In the genomic region with DNA sequence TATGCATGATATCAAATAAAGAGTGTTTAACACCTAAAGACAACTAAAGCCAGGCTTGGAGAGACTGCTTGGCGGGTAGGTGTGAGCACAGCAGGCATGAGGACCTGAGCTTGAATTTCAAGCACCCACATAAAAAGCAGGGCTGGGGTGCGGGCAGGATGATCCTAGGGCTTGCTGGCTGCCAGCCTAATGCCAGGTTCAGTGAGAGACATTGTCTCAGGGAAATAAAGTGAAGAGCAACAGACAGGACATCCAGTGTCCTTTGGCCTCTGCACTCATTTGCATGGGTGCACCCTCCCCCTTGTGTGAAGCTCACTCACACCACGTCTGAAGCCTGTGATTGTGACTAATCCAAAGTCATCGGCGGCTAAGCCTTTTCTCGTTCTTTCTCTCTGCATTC, we compare ENCODE assay signal across 31 mouse cellular contexts. TPM values are rescaled to one million over a fixed set of nuclear protein-coding genes. Genes with fewer than 3 reads are reported as not detected.
DNase-seq lines count a peak whose midpoint lies in the region; ATAC-seq lines count a peak whose summit lies in the region.
"Had no signal": no experiment of that assay in that cellular context is flagged by ENCODE, and none has a peak within 500 bp of the region (broad histone marks: within the 10 kb centered on the region; RNA-seq: fewer than 3 reads in every experiment).

No protein-coding gene starts in this region.

- DNase-seq in embryonic facial prominence, embryonic 10.5 days (ENCODE audit: low spot score) = no peak
- DNase-seq in kidney, adult 8-10 months = peak; percentile 32 to 54
- peak; percentile 22 for DNase-seq in kidney, postnatal 10 days
- DNase-seq in hindbrain, embryonic 11.5 days (ENCODE audit: low spot score) = no peak
- no peak for DNase-seq in testis, postnatal 10 days (ENCODE audit: low spot score)
- DNase-seq: adrenal gland, postnatal 25 days; cerebellum, adult 9-11 months; forebrain, postnatal 0 days; gastrocnemius, postnatal 14 days; liver, embryonic 13.5 days; lung, adult 18-20 months; lung, postnatal 4 days; right cerebral cortex, adult 18-20 months; right cerebral cortex, postnatal 4 days; thymus, postnatal 4 days had no signal

- no peaks in the 10 kb centered on the region for H3K9me3 ChIP-seq in embryonic facial prominence, embryonic 13.5 days
- H3K9me3 ChIP-seq in embryonic facial prominence, embryonic 10.5 days = no peaks in the 10 kb centered on the region
- H3K9me3 ChIP-seq in kidney, embryonic 16.5 days (ENCODE audit: low read length) = no peaks in the 10 kb centered on the region
- H3K9me3 ChIP-seq in hindbrain, embryonic 11.5 days (ENCODE audit: control insufficient read depth, low read length) = no peaks in the 10 kb centered on the region
- H3K9me3 ChIP-seq: embryonic facial prominence, embryonic 15.5 days; forebrain, embryonic 12.5 days; heart, embryonic 10.5 days; heart, embryonic 15.5 days; hindbrain, embryonic 12.5 days; limb, embryonic 10.5 days; limb, embryonic 15.5 days; liver, embryonic 13.5 days; megakaryocyte, embryonic 14.5 days; midbrain, embryonic 12.5 days; neural tube, embryonic 12.5 days had no signal

- peaks cover 25% of the 10 kb centered on the region for H3K4me1 ChIP-seq in embryonic facial prominence, embryonic 13.5 days
- H3K4me1 ChIP-seq in embryonic facial prominence, embryonic 10.5 days = no peaks in the 10 kb centered on the region
- peaks cover 8% of the 10 kb centered on the region for H3K4me1 ChIP-seq in kidney, embryonic 16.5 days (ENCODE audit: insufficient read depth, low read length)
- H3K4me1 ChIP-seq in hindbrain, embryonic 11.5 days (replicated peaks; ENCODE audit: control insufficient read depth, insufficient read depth, low read length) = no peaks in the 10 kb centered on the region
- H3K4me1 ChIP-seq: forebrain, embryonic 12.5 days; heart, embryonic 10.5 days; heart, embryonic 15.5 days; hindbrain, embryonic 12.5 days; limb, embryonic 10.5 days; liver, embryonic 13.5 days; megakaryocyte, embryonic 14.5 days; midbrain, embryonic 12.5 days; neural tube, embryonic 12.5 days had no signal

- 0 out of 2 replicates have a peak overlapping the region, but pooled peaks have one; percentile 44 for H3K9ac ChIP-seq in embryonic facial prominence, embryonic 13.5 days
- H3K9ac ChIP-seq in kidney, embryonic 16.5 days (replicated peaks; ENCODE audit: low read length) = no peak overlapping the region
- no peak overlapping the region for H3K9ac ChIP-seq in hindbrain, embryonic 11.5 days (ENCODE audit: low read depth, low read length)
- H3K9ac ChIP-seq: embryonic facial prominence, embryonic 15.5 days; forebrain, embryonic 12.5 days; forebrain, postnatal 0 days; heart, embryonic 15.5 days; hindbrain, embryonic 12.5 days; limb, embryonic 15.5 days; liver, embryonic 13.5 days; midbrain, embryonic 12.5 days; neural tube, embryonic 12.5 days had no signal

- WGBS in embryonic facial prominence, embryonic 13.5 days = 76% methylated on average over 6 of the region's 6 CpGs
- 80% methylated on average over 6 of the region's 6 CpGs for WGBS in embryonic facial prominence, embryonic 10.5 days
- WGBS in kidney, embryonic 16.5 days = 61% methylated on average over 6 of the region's 6 CpGs
- WGBS in hindbrain, embryonic 11.5 days = 82% methylated on average over 6 of the region's 6 CpGs

- no peak overlapping the region for H3K27ac ChIP-seq in embryonic facial prominence, embryonic 13.5 days
- no peak overlapping the region for H3K27ac ChIP-seq in embryonic facial prominence, embryonic 10.5 days (replicated peaks)
- H3K27ac ChIP-seq in kidney, embryonic 16.5 days (ENCODE audit: low read length) = no peak overlapping the region
- H3K27ac ChIP-seq in hindbrain, embryonic 11.5 days (ENCODE audit: low read depth, low read length) = no peak overlapping the region
- H3K27ac ChIP-seq: embryonic facial prominence, embryonic 15.5 days; forebrain, embryonic 12.5 days; heart, embryonic 10.5 days; heart, embryonic 15.5 days; hindbrain, embryonic 12.5 days; limb, embryonic 10.5 days; limb, embryonic 15.5 days; liver, embryonic 13.5 days; midbrain, embryonic 12.5 days; neural tube, embryonic 12.5 days had no signal

- ATAC-seq in embryonic facial prominence, embryonic 13.5 days (ENCODE audit: insufficient number of reproducible peaks, insufficient read depth, low FRiP score, low TSS enrichment, low read depth) = no peak
- ATAC-seq in kidney, embryonic 16.5 days (ENCODE audit: low FRiP score, low TSS enrichment) = no peak
- no peak for ATAC-seq in hindbrain, embryonic 11.5 days (ENCODE audit: low FRiP score)
- ATAC-seq: CD4-positive, CD25-positive, alpha-beta regulatory T cell, adult 4 months; forebrain, postnatal 0 days; intestine, embryonic 16.5 days; lung, postnatal 0 days had no signal

- H3K27me3 ChIP-seq in embryonic facial prominence, embryonic 13.5 days = no peaks in the 10 kb centered on the region
- H3K27me3 ChIP-seq in embryonic facial prominence, embryonic 10.5 days (replicated peaks; ENCODE audit: low read depth, poor library complexity, severe bottlenecking) = no peaks in the 10 kb centered on the region
- H3K27me3 ChIP-seq in kidney, embryonic 16.5 days (ENCODE audit: insufficient read depth, low read length) = no peaks in the 10 kb centered on the region
- no peaks in the 10 kb centered on the region for H3K27me3 ChIP-seq in hindbrain, embryonic 11.5 days (ENCODE audit: control insufficient read depth, insufficient read depth, low read length)
- H3K27me3 ChIP-seq: embryonic facial prominence, embryonic 15.5 days; forebrain, embryonic 12.5 days; heart, embryonic 15.5 days; hindbrain, embryonic 12.5 days; limb, embryonic 15.5 days; liver, embryonic 13.5 days; midbrain, embryonic 12.5 days; neural tube, embryonic 12.5 days had no signal

- H3K4me3 ChIP-seq in embryonic facial prominence, embryonic 13.5 days = no peak overlapping the region
- no peak overlapping the region for H3K4me3 ChIP-seq in embryonic facial prominence, embryonic 10.5 days
- no peak overlapping the region for H3K4me3 ChIP-seq in kidney, embryonic 16.5 days (ENCODE audit: low read length)
- no peak overlapping the region for H3K4me3 ChIP-seq in hindbrain, embryonic 11.5 days (ENCODE audit: low read depth, low read length)
- H3K4me3 ChIP-seq: embryonic facial prominence, embryonic 15.5 days; forebrain, embryonic 12.5 days; heart, embryonic 10.5 days; heart, embryonic 15.5 days; hindbrain, embryonic 12.5 days; limb, embryonic 10.5 days; limb, embryonic 15.5 days; liver, embryonic 13.5 days; megakaryocyte, embryonic 14.5 days; midbrain, embryonic 12.5 days; myocyte; neural tube, embryonic 12.5 days had no signal

- no peaks in the 10 kb centered on the region for H3K36me3 ChIP-seq in embryonic facial prominence, embryonic 13.5 days
- 0 out of 2 replicates have a peak, but pooled peaks cover 3% of the 10 kb centered on the region for H3K36me3 ChIP-seq in embryonic facial prominence, embryonic 10.5 days (replicated peaks)
- H3K36me3 ChIP-seq in kidney, embryonic 16.5 days (ENCODE audit: insufficient read depth, low read length) = peaks cover 3% of the 10 kb centered on the region; the same call in 1 of the 2 replicates
- no peaks in the 10 kb centered on the region for H3K36me3 ChIP-seq in hindbrain, embryonic 11.5 days (ENCODE audit: control insufficient read depth, insufficient read depth, low read length)
- H3K36me3 ChIP-seq: embryonic facial prominence, embryonic 15.5 days; forebrain, embryonic 12.5 days; heart, embryonic 10.5 days; heart, embryonic 15.5 days; hindbrain, embryonic 12.5 days; limb, embryonic 10.5 days; liver, embryonic 13.5 days; midbrain, embryonic 12.5 days; neural tube, embryonic 12.5 days had no signal

- no peak overlapping the region for H3K4me2 ChIP-seq in embryonic facial prominence, embryonic 13.5 days
- no peak overlapping the region for H3K4me2 ChIP-seq in kidney, embryonic 16.5 days (replicated peaks; ENCODE audit: low read depth, low read length)
- no peak overlapping the region for H3K4me2 ChIP-seq in hindbrain, embryonic 11.5 days (replicated peaks; ENCODE audit: low read depth, low read length)
- H3K4me2 ChIP-seq: embryonic facial prominence, embryonic 15.5 days; forebrain, embryonic 12.5 days; heart, embryonic 15.5 days; hindbrain, embryonic 12.5 days; limb, embryonic 15.5 days; liver, embryonic 13.5 days; midbrain, embryonic 12.5 days; neural tube, embryonic 12.5 days had no signal

RNA-seq across cellular contexts. Expression of gene Kcnk1, which starts 34.0 kb away (rescaled TPM):
- polyA plus RNA-seq in embryonic facial prominence, embryonic 13.5 days (2015; fragmentation: Nextera tagmentation; extraction: Ambion mirVana) = 19.8 and 22.2 TPM in 2 replicates
- 17.0 and 17.9 TPM in 2 replicates for polyA plus RNA-seq in embryonic facial prominence, embryonic 10.5 days (2016; fragmentation: Nextera tagmentation; extraction: Ambion mirVana)
- 53.6 and 56.5 TPM in 2 replicates for polyA plus RNA-seq in kidney, embryonic 16.5 days (2015; fragmentation: Nextera tagmentation; extraction: Ambion mirVana)
- polyA plus RNA-seq in hindbrain, embryonic 11.5 days (2014; fragmentation: Nextera tagmentation; extraction: Ambion mirVana) = 9.6 and 10.4 TPM in 2 replicates
- polyA plus RNA-seq: CD4-positive, CD25-positive, alpha-beta regulatory T cell, adult 4 months; myocyte had no signal

Comparison
In these comparisons a context has a peak if more than half of its experiments do, and no peak if none do; other contexts are left out.
1. DNase-seq: peak in kidney, adult 8-10 months (2 of 2) and kidney, postnatal 10 days (single experiment); none in embryonic facial prominence, embryonic 10.5 days (single experiment), hindbrain, embryonic 11.5 days (single experiment) and testis, postnatal 10 days (single experiment).